Mouse (Mus musculus) hindbrain, embryonic 10.5 days (tissue): ENCODE results near the gene Ets1. TPM values are rescaled to one million over a fixed set of nuclear protein-coding genes. Genes with fewer than 3 reads are reported as not detected.

Experiments
- polyA plus RNA-seq: library from polyadenylated mRNA; unstranded; fragments of >200 nt; fragmentation: Nextera tagmentation; extraction: Ambion mirVana; gene quantifications from 2 replicates; pipeline ENCODE4 v1.2.1, GENCODE M21; 2016

Gene Ets1
- polyA plus RNA-seq, 1 experiment from 2014 or later, result 29.0 TPM

Other genes with a start within 250 kb of the Ets1 start
- 23.1 and 26.2 TPM in 2 replicates for gene Fli1, start 93.4 kb upstream of the Ets1 start, polyA plus RNA-seq